In genomic region chr1:91701475-91701874, GRCm38 (mm10) we compare ENCODE assay signal across 20 mouse cellular contexts.
A peak's percentile ranks its signal among the peaks of the same experiment; 100 is the strongest.
DNase-seq lines count a peak whose midpoint lies in the region; ATAC-seq and TF ChIP-seq lines count a peak whose summit lies in the region.
"Had no signal": no experiment of that assay in that cellular context is flagged by ENCODE, and none has a peak within 500 bp of the region (broad histone marks: within the 10 kb centered on the region; RNA-seq: fewer than 3 reads in every experiment).

No protein-coding gene starts in this region.

- H3K4me2 ChIP-seq in forebrain, embryonic 16.5 days (ENCODE audit: low read length) = no peak overlapping the region
- H3K4me2 ChIP-seq in forebrain, embryonic 11.5 days (ENCODE audit: low read depth, low read length, severe bottlenecking) = no peak overlapping the region
- no peak overlapping the region for H3K4me2 ChIP-seq in lung, embryonic 15.5 days
- no peak overlapping the region for H3K4me2 ChIP-seq in limb, embryonic 14.5 days (replicated peaks; ENCODE audit: low read depth, low read length, severe bottlenecking)
- H3K4me2 ChIP-seq in hindbrain, embryonic 12.5 days (replicated peaks) = no peak overlapping the region
- H3K4me2 ChIP-seq: heart, embryonic 15.5 days; liver, embryonic 11.5 days had no signal

- no peaks in the 10 kb centered on the region for H3K36me3 ChIP-seq in forebrain, embryonic 16.5 days (ENCODE audit: control insufficient read depth, insufficient read depth)
- H3K36me3 ChIP-seq in forebrain, embryonic 11.5 days (ENCODE audit: control insufficient read depth, insufficient read depth, low read length) = no peaks in the 10 kb centered on the region
- H3K36me3 ChIP-seq in lung, embryonic 15.5 days = no peaks in the 10 kb centered on the region
- no peaks in the 10 kb centered on the region for H3K36me3 ChIP-seq in limb, embryonic 14.5 days (ENCODE audit: control insufficient read depth, insufficient read depth, low read length)
- no peaks in the 10 kb centered on the region for H3K36me3 ChIP-seq in hindbrain, embryonic 12.5 days
- H3K36me3 ChIP-seq: G1E; heart, embryonic 15.5 days; midbrain, embryonic 10.5 days had no signal

- no peak overlapping the region for H3K9ac ChIP-seq in forebrain, embryonic 16.5 days (replicated peaks; ENCODE audit: low read depth, low read length)
- H3K9ac ChIP-seq in forebrain, embryonic 11.5 days (ENCODE audit: low read length) = no peak overlapping the region
- H3K9ac ChIP-seq in lung, embryonic 15.5 days = no peak overlapping the region
- H3K9ac ChIP-seq in limb, embryonic 14.5 days (ENCODE audit: low read depth, low read length, severe bottlenecking) = no peak overlapping the region
- no peak overlapping the region for H3K9ac ChIP-seq in hindbrain, embryonic 12.5 days
- H3K9ac ChIP-seq: heart, embryonic 15.5 days had no signal

- no peaks in the 10 kb centered on the region for H3K27me3 ChIP-seq in forebrain, embryonic 16.5 days (replicated peaks; ENCODE audit: control insufficient read depth, insufficient read depth, low read length)
- H3K27me3 ChIP-seq in forebrain, embryonic 11.5 days (ENCODE audit: control insufficient read depth, insufficient read depth, low read length) = no peaks in the 10 kb centered on the region
- H3K27me3 ChIP-seq in lung, embryonic 15.5 days = no peaks in the 10 kb centered on the region
- no peaks in the 10 kb centered on the region for H3K27me3 ChIP-seq in limb, embryonic 14.5 days (ENCODE audit: control insufficient read depth, insufficient read depth, low read length)
- no peaks in the 10 kb centered on the region for H3K27me3 ChIP-seq in hindbrain, embryonic 12.5 days
- H3K27me3 ChIP-seq: heart, embryonic 15.5 days had no signal

- TF ChIP-seq POLR2A in limb, embryonic 14.5 days (IDR thresholded peaks at IDR 0.05; ENCODE audit: borderline replicate concordance, extremely low read depth, insufficient read depth, insufficient read length) = no peak

- H3K4me3 ChIP-seq in forebrain, embryonic 16.5 days (replicated peaks; ENCODE audit: low read length) = no peak overlapping the region
- no peak overlapping the region for H3K4me3 ChIP-seq in forebrain, embryonic 11.5 days (ENCODE audit: low read depth, low read length)
- no peak overlapping the region for H3K4me3 ChIP-seq in lung, embryonic 15.5 days
- no peak overlapping the region for H3K4me3 ChIP-seq in limb, embryonic 14.5 days (replicated peaks; ENCODE audit: low read length)
- no peak overlapping the region for H3K4me3 ChIP-seq in hindbrain, embryonic 12.5 days
- H3K4me3 ChIP-seq: erythroblast, embryonic 14.5 days; heart, embryonic 15.5 days; midbrain, embryonic 10.5 days had no signal

- no peaks in the 10 kb centered on the region for H3K9me3 ChIP-seq in forebrain, embryonic 16.5 days (ENCODE audit: control insufficient read depth, low read length)
- no peaks in the 10 kb centered on the region for H3K9me3 ChIP-seq in forebrain, embryonic 11.5 days (ENCODE audit: control insufficient read depth, low read length)
- no peaks in the 10 kb centered on the region for H3K9me3 ChIP-seq in lung, embryonic 15.5 days
- no peaks in the 10 kb centered on the region for H3K9me3 ChIP-seq in limb, embryonic 14.5 days (ENCODE audit: control insufficient read depth, low read length)
- no peaks in the 10 kb centered on the region for H3K9me3 ChIP-seq in hindbrain, embryonic 12.5 days (replicated peaks)
- H3K9me3 ChIP-seq: G1E; heart, embryonic 15.5 days; midbrain, embryonic 10.5 days had no signal

- 68% methylated on average over 12 of the region's 12 CpGs for WGBS in forebrain, embryonic 16.5 days
- 89% methylated on average over 12 of the region's 12 CpGs for WGBS in forebrain, embryonic 11.5 days
- 48% methylated on average over 12 of the region's 12 CpGs for WGBS in lung, embryonic 15.5 days
- WGBS in limb, embryonic 14.5 days = 66% methylated on average over 12 of the region's 12 CpGs
- WGBS in hindbrain, embryonic 12.5 days = 90% methylated on average over 12 of the region's 12 CpGs

- peak; percentile 36; the same call in 1 of the 2 replicates for ATAC-seq in forebrain, embryonic 16.5 days
- no peak for ATAC-seq in forebrain, embryonic 11.5 days (replicated peaks; ENCODE audit: low FRiP score)
- ATAC-seq in lung, embryonic 15.5 days (ENCODE audit: borderline replicate concordance, extremely low read depth, low FRiP score, low TSS enrichment) = peak; percentile 91
- peak; percentile 62; the same call in 1 of the 2 replicates for ATAC-seq in limb, embryonic 14.5 days (ENCODE audit: low FRiP score, low read depth)
- ATAC-seq in hindbrain, embryonic 12.5 days (ENCODE audit: low FRiP score) = no peak
- ATAC-seq: inflammation-experienced regulatory T-cells, adult 6 months had no signal

- no peak overlapping the region for H3K27ac ChIP-seq in forebrain, embryonic 16.5 days (ENCODE audit: low read length)
- H3K27ac ChIP-seq in forebrain, embryonic 11.5 days (ENCODE audit: low read depth, low read length) = no peak overlapping the region
- peak overlapping the region; percentile 51; the same call in 1 of the 2 replicates for H3K27ac ChIP-seq in lung, embryonic 15.5 days
- H3K27ac ChIP-seq in limb, embryonic 14.5 days (replicated peaks; ENCODE audit: low read depth, low read length) = no peak overlapping the region
- no peak overlapping the region for H3K27ac ChIP-seq in hindbrain, embryonic 12.5 days
- H3K27ac ChIP-seq: heart, embryonic 15.5 days; macrophage; midbrain, embryonic 10.5 days had no signal

- DNase-seq in forebrain, embryonic 11.5 days (ENCODE audit: low spot score) = no peak
- DNase-seq in lung, adult 18-20 months = no peak
- DNase-seq in NIH3T3 (ENCODE audit: low read depth) = peak; percentile 44
- peak; percentile 76 for DNase-seq in limb, embryonic 14.5 days (ENCODE audit: low spot score)
- DNase-seq in adrenal gland, adult 8-10 months = no peak
- DNase-seq: cerebellum, adult 9-10 months; gastrocnemius, postnatal 10 days; heart, adult 18-20 months; kidney, postnatal 36 days; thymus, adult 2 months had no signal

- H3K4me1 ChIP-seq in forebrain, embryonic 16.5 days (replicated peaks; ENCODE audit: control insufficient read depth, insufficient read depth, low read length) = no peaks in the 10 kb centered on the region
- H3K4me1 ChIP-seq in forebrain, embryonic 11.5 days (replicated peaks; ENCODE audit: control insufficient read depth, insufficient read depth, low read length) = no peaks in the 10 kb centered on the region
- peaks cover 9% of the 10 kb centered on the region; the same call in 1 of the 2 replicates for H3K4me1 ChIP-seq in lung, embryonic 15.5 days
- H3K4me1 ChIP-seq in limb, embryonic 14.5 days (ENCODE audit: control insufficient read depth, insufficient read depth, low read length) = peaks cover 3% of the 10 kb centered on the region
- H3K4me1 ChIP-seq in hindbrain, embryonic 12.5 days = no peaks in the 10 kb centered on the region
- H3K4me1 ChIP-seq: midbrain, embryonic 10.5 days had no signal

Comparison
In these comparisons a context has a peak if more than half of its experiments do, and no peak if none do; other contexts are left out.
1. ATAC-seq: peak in forebrain, embryonic 16.5 days (single experiment), lung, embryonic 15.5 days (single experiment) and limb, embryonic 14.5 days (single experiment); none in forebrain, embryonic 11.5 days (single experiment) and hindbrain, embryonic 12.5 days (single experiment).
2. DNase-seq: peak in NIH3T3 (single experiment) and limb, embryonic 14.5 days (single experiment); none in forebrain, embryonic 11.5 days (single experiment), lung, adult 18-20 months (0 of 2) and adrenal gland, adult 8-10 months (single experiment).